Mouse (Mus musculus) heart, adult 2 months (tissue): Measurements from ENCODE around the gene Reep3.

Experiments
- CTCF ChIP-seq: fragments of 200-600 bp; IDR thresholded peaks from 2 replicates; pipeline ENCODE4 v1.8.1; 2022; ENCODE audit warnings: antibody characterized with exemption, mild to moderate bottlenecking, moderate library complexity
- POLR2A ChIP-seq: fragments of 200-500 bp; IDR thresholded peaks from 2 replicates; pipeline ENCODE4 v1.6.1; 2011; ENCODE audit warnings: mild to moderate bottlenecking, low read depth, low read length, control low read depth; ENCODE audit not compliant: insufficient read depth

- TF ChIP-seq POLR2A (no peak), CTCF (no peak)
Measured at GRCm38 (mm10) chr10:67119291-67119690, 22.5 kb upstream of the Reep3 start.
